Mouse (Mus musculus) ES-Bruce4 (cell line): ENCODE measurements around the gene Chst15.

Experiments used
- CTCF ChIP-seq: IDR thresholded peaks from one replicate; pipeline ENCODE4 v1.8.1; 2011; ENCODE audit warnings: low read depth, low read length
- EP300 ChIP-seq: IDR thresholded peaks from 2 replicates; pipeline ENCODE4 v1.6.1; 2011; ENCODE audit warnings: low read depth, low read length; ENCODE audit not compliant: insufficient read depth
- POLR2A ChIP-seq: IDR thresholded peaks from one replicate; pipeline ENCODE4 v1.8.1; 2011; ENCODE audit warnings: low read length; ENCODE audit not compliant: insufficient read depth

DNA sequence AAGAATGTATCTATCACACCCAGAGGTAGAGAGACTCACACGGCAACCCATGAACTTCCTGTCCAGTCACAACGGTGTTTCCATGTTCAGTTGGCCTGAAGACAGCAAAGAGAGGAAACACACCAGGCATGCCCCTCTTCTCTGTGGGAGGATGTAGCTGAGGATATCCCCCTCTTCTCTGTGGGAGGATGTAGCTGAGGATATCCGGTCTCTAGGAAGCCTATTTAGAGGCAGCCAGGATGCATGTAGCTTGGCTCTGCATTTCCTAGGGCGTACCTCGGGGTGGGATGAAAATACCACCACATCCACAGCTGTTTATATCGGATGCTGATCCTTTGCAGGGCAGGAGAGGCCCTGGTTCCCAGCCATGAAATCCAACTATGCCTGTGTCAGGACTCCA is 71.3 kb downstream of the Chst15 start:
- TF ChIP-seq CTCF: no peak
- no peak for TF ChIP-seq POLR2A
- no peak for TF ChIP-seq EP300
